Mouse (Mus musculus) cerebellum, adult 2 months (tissue): ENCODE results near the gene Lef1. TPM values are rescaled to one million over a fixed set of nuclear protein-coding genes. Genes with fewer than 3 reads are reported as not detected.

Experiments
- DNase-seq, 2 experiments: peaks; one replicate each; pipeline ENCODE4 v3.0.0; 2021
- H3K27ac ChIP-seq: fragments of 200-500 bp; 2 replicates; pipeline ENCODE4 v1.5.1; 2012; ENCODE audit warnings: low read length, control low read depth, inconsistent platforms; ENCODE audit not compliant: insufficient read depth
- H3K27me3 ChIP-seq: fragments of 200-500 bp; 2 replicates; pipeline ENCODE4 v1.6.1; 2012; ENCODE audit warnings: inconsistent platforms, mild to moderate bottlenecking, low read length, moderate library complexity; ENCODE audit not compliant: control insufficient read depth, insufficient read depth
- H3K4me1 ChIP-seq: fragments of 200-500 bp; 2 replicates; pipeline ENCODE4 v1.6.1; 2011; ENCODE audit warnings: low read length; ENCODE audit not compliant: control insufficient read depth, insufficient read depth
- H3K4me3 ChIP-seq: fragments of 200-500 bp; replicated peaks from 2 replicates; pipeline ENCODE3; 2011; ENCODE audit warnings: mild to moderate bottlenecking, low read depth, low read length, control low read depth; ENCODE audit not compliant: insufficient read depth
- CTCF ChIP-seq: fragments of 200-500 bp; IDR thresholded peaks from 2 replicates; pipeline ENCODE4 v1.5.1; 2011; ENCODE audit warnings: low read depth, mild to moderate bottlenecking, control low read depth, low read length, moderate library complexity, borderline replicate concordance; ENCODE audit not compliant: insufficient read depth
- POLR2A ChIP-seq: fragments of 200-500 bp; IDR thresholded peaks from 2 replicates; pipeline ENCODE4 v1.6.1; 2011; ENCODE audit warnings: low read length, control low read depth, borderline replicate concordance; ENCODE audit not compliant: insufficient read depth
- WGBS: fragments of 180-500 bp; shearing (Covaris S2); methylation state at CpG from one replicate; pipeline ENCODE4 v1.1.7; 2018; 5-methylcytosine and 5-hydroxymethylcytosine counted together
- polyA plus RNA-seq: library from polyadenylated mRNA; depleted of rRNA; stranded (reverse); fragments of >200 nt; gene quantifications from 2 replicates; pipeline ENCODE4 v1.2.3, GENCODE M21; 2012

The Lef1 gene
- polyA plus RNA-seq, 1 experiment = 6.8 TPM

GRCm38 (mm10) chr3:131237785-131238633, 127.7 kb downstream of the Lef1 start:
- TF ChIP-seq POLR2A (no peak), CTCF (peak; percentile 95)
- H3K4me1 ChIP-seq = no peaks in the 10 kb centered on the region; the same call in 1 of the 2 replicates
- no peak overlapping the region for H3K27ac ChIP-seq
- WGBS = 60% methylated on average over 19 of the region's 19 CpGs
- peak; percentile 59 to 74 for DNase-seq
- peak overlapping the region; percentile 40 for H3K4me3 ChIP-seq
- H3K27me3 ChIP-seq = no peaks in the 10 kb centered on the region

GRCm38 (mm10) chr3:131245766-131246578, 135.7 kb downstream of the Lef1 start:
- peak in 1 of 2 experiments; percentile 45 for DNase-seq
- H3K27ac ChIP-seq = no peak overlapping the region
- H3K4me3 ChIP-seq = no peak overlapping the region
- H3K27me3 ChIP-seq = no peaks in the 10 kb centered on the region
- TF ChIP-seq POLR2A (no peak), CTCF (peak; percentile 65)
- WGBS = 52% methylated on average over 11 of the region's 11 CpGs
- H3K4me1 ChIP-seq = no peaks in the 10 kb centered on the region

- H3K4me3 ChIP-seq = no peak overlapping the region
- no peak for DNase-seq
- no peak overlapping the region for H3K27ac ChIP-seq
- H3K4me1 ChIP-seq = no peaks in the 10 kb centered on the region
- no peak for TF ChIP-seq CTCF
- TF ChIP-seq POLR2A = no peak
- WGBS = 84% methylated on average over 8 of the region's 8 CpGs
- no peaks in the 10 kb centered on the region for H3K27me3 ChIP-seq
Measured at GRCm38 (mm10) chr3:131246579-131247046, 136.3 kb downstream of the Lef1 start.

GRCm38 (mm10) chr3:131247447-131247846, 137.2 kb downstream of the Lef1 start:
- Histone ChIP-seq H3K27ac (no peak overlapping the region), H3K4me1 (no peaks in the 10 kb centered on the region), H3K4me3 (no peak overlapping the region), H3K27me3 (no peaks in the 10 kb centered on the region)
- no peak for DNase-seq
- WGBS = 82% methylated on average over 6 of the region's 6 CpGs
- no peak for TF ChIP-seq CTCF
- TF ChIP-seq POLR2A = no peak

GRCm38 (mm10) chr3:131247851-131248250, 137.6 kb downstream of the Lef1 start:
- Histone ChIP-seq H3K4me1 (no peaks in the 10 kb centered on the region), H3K4me3 (no peak overlapping the region), H3K27me3 (no peaks in the 10 kb centered on the region), H3K27ac (no peak overlapping the region)
- TF ChIP-seq POLR2A (no peak), CTCF (no peak)
- DNase-seq = no peak
- WGBS = 88% methylated on average over 5 of the region's 5 CpGs

- H3K27me3 ChIP-seq = no peaks in the 10 kb centered on the region
- no peak overlapping the region for H3K4me3 ChIP-seq
- no peaks in the 10 kb centered on the region for H3K4me1 ChIP-seq
- TF ChIP-seq POLR2A (no peak), CTCF (no peak)
- 66% methylated on average over 10 of the region's 10 CpGs for WGBS
- no peak overlapping the region for H3K27ac ChIP-seq
- no peak for DNase-seq
Measured at GRCm38 (mm10) chr3:131248444-131248843, 138.2 kb downstream of the Lef1 start.

- 93% methylated on average over 2 of the region's 2 CpGs for WGBS
- Histone ChIP-seq H3K27me3 (no peaks in the 10 kb centered on the region), H3K27ac (no peak overlapping the region), H3K4me3 (no peak overlapping the region), H3K4me1 (no peaks in the 10 kb centered on the region)
- no peak for DNase-seq
- TF ChIP-seq POLR2A = no peak
- no peak for TF ChIP-seq CTCF
Measured at GRCm38 (mm10) chr3:131250283-131250682, 140.0 kb downstream of the Lef1 start.
